Mouse (Mus musculus) lung, adult 2 months (tissue): ENCODE data around the gene Prl3a1.

Experiments
- CTCF ChIP-seq: fragments of 200-500 bp; IDR thresholded peaks from 2 replicates; pipeline ENCODE4 v1.5.1; 2011; ENCODE audit warnings: mild to moderate bottlenecking, low read length, control low read depth; ENCODE audit not compliant: insufficient read depth
- POLR2A ChIP-seq: fragments of 200-500 bp; IDR thresholded peaks from 2 replicates; pipeline ENCODE4 v1.6.1; 2011; ENCODE audit warnings: low read depth, mild to moderate bottlenecking, control low read depth, low read length, borderline replicate concordance; ENCODE audit errors: extremely low read depth

DNA sequence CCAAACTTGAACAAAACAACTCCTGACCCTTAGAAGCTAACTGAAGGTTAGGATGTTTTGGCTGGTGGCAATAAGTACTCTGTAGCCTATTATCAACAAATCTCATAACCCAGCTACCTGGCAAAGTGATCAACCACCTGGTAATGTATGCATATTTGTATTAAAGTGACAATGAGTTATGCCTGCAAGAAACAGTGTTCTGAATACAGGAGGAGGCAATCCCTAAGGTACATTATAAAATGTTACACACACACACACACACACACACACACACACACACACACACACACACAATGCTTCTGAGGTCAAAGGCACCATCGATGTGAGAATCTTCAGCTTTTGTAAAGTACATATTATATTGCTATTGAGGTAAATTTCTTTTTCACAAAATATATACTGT is 17.7 kb upstream of the Prl3a1 start, which contains the start of gene Prl3b1:
- no peak for TF ChIP-seq CTCF
- no peak for TF ChIP-seq POLR2A
